ENCODE assay signal across 16 mouse cellular contexts in genomic region chr14:105999801-106000200, GRCm38 (mm10).
DNase-seq lines count a peak whose midpoint lies in the region; ATAC-seq and TF ChIP-seq lines count a peak whose summit lies in the region.
"Had no signal": no experiment of that assay in that cellular context is flagged by ENCODE, and none has a peak within 500 bp of the region (broad histone marks: within the 10 kb centered on the region; RNA-seq: fewer than 3 reads in every experiment).

No protein-coding gene starts in this region.

- no peaks in the 10 kb centered on the region for H3K79me2 ChIP-seq in C2C12 (ENCODE audit: control insufficient read depth, insufficient read depth)

- no peak overlapping the region for H3ac ChIP-seq in C2C12 (ENCODE audit: control insufficient read depth, insufficient read length, low read depth)

- no peaks in the 10 kb centered on the region for H3K79me3 ChIP-seq in C2C12 (ENCODE audit: low read depth)

- 52% methylated on average over 6 of the region's 6 CpGs for WGBS in kidney, embryonic 16.5 days

- no peaks in the 10 kb centered on the region for H3K4me1 ChIP-seq in kidney, embryonic 16.5 days (ENCODE audit: insufficient read depth, low read length)
- H3K4me1 ChIP-seq: embryonic facial prominence, embryonic 15.5 days; limb, embryonic 12.5 days had no signal

- no peaks in the 10 kb centered on the region for H3K36me3 ChIP-seq in C2C12 (ENCODE audit: control insufficient read depth, insufficient read depth)
- no peaks in the 10 kb centered on the region for H3K36me3 ChIP-seq in kidney, embryonic 16.5 days (ENCODE audit: insufficient read depth, low read length)
- H3K36me3 ChIP-seq: embryonic facial prominence, embryonic 15.5 days; limb, embryonic 12.5 days had no signal

- H3K9ac ChIP-seq in kidney, embryonic 16.5 days (replicated peaks; ENCODE audit: low read length), result no peak overlapping the region
- H3K9ac ChIP-seq: embryonic facial prominence, embryonic 15.5 days; hindbrain, embryonic 14.5 days; limb, embryonic 12.5 days had no signal

- DNase-seq in adrenal gland, adult (ENCODE audit: inconsistent age in 2 of 2, low spot score in 1 of 2), result peak; percentile 53 to 82
- DNase-seq in adrenal gland, adult 18-20 months (ENCODE audit: low spot score in 2 of 2), result no peak
- DNase-seq in kidney, adult 11 months, result peak; percentile 4
- no peak for DNase-seq in kidney, postnatal 25 days
- DNase-seq in heart, adult 11 months, result no peak
- no peak for DNase-seq in layer of hippocampus, adult 8-10 months (ENCODE audit: low spot score in 2 of 2)
- DNase-seq: cerebellum, adult 11-12 months; midbrain, embryonic 14.5 days; right cerebral cortex, postnatal 14 days had no signal

- H3K27ac ChIP-seq in kidney, embryonic 16.5 days (ENCODE audit: low read length), result no peak overlapping the region
- H3K27ac ChIP-seq: embryonic facial prominence, embryonic 15.5 days; hindbrain, embryonic 14.5 days; limb, embryonic 12.5 days had no signal

- no peaks in the 10 kb centered on the region for H3K9me3 ChIP-seq in kidney, embryonic 16.5 days (ENCODE audit: low read length)
- H3K9me3 ChIP-seq: embryonic facial prominence, embryonic 15.5 days had no signal

- no peak overlapping the region for H3K4me3 ChIP-seq in C2C12 (ENCODE audit: insufficient read depth, poor library complexity, severe bottlenecking)
- H3K4me3 ChIP-seq in kidney, embryonic 16.5 days (ENCODE audit: low read length), result no peak overlapping the region
- H3K4me3 ChIP-seq: embryonic facial prominence, embryonic 15.5 days; limb, embryonic 12.5 days had no signal

- H3K27me3 ChIP-seq in C2C12 (ENCODE audit: control insufficient read depth, insufficient read depth, insufficient read length), result no peaks in the 10 kb centered on the region
- no peaks in the 10 kb centered on the region for H3K27me3 ChIP-seq in kidney, embryonic 16.5 days (ENCODE audit: insufficient read depth, low read length)
- H3K27me3 ChIP-seq: embryonic facial prominence, embryonic 15.5 days; limb, embryonic 12.5 days had no signal

- no peak overlapping the region for H3K4me2 ChIP-seq in kidney, embryonic 16.5 days (replicated peaks; ENCODE audit: low read depth, low read length)
- H3K4me2 ChIP-seq: embryonic facial prominence, embryonic 15.5 days; hindbrain, embryonic 14.5 days; limb, embryonic 12.5 days had no signal

- no peak for TF ChIP-seq CTCF in C2C12 (IDR thresholded peaks at IDR 0.05; ENCODE audit: control insufficient read depth, insufficient read depth, insufficient read length)

- ATAC-seq in kidney, embryonic 16.5 days (ENCODE audit: low FRiP score, low TSS enrichment), result peak; percentile 82
- ATAC-seq: forebrain, embryonic 14.5 days; intestine, embryonic 16.5 days had no signal

TF ChIP-seq in C2C12, 6 proteins besides CTCF, POLR2A, EP300 and RAD21:
- TF ChIP-seq MYOD1 (IDR thresholded peaks at IDR 0.05; ENCODE audit: control insufficient read depth, insufficient read length, low read depth), result peak; percentile 51
- no peak for TF ChIP-seq CEBPB (IDR thresholded peaks at IDR 0.05; ENCODE audit: low read depth)

Comparison
In these comparisons a context has a peak if more than half of its experiments do, and no peak if none do; other contexts are left out.
1. DNase-seq: peak in adrenal gland, adult (2 of 2) and kidney, adult 11 months (single experiment); none in adrenal gland, adult 18-20 months (0 of 2), kidney, postnatal 25 days (0 of 2), heart, adult 11 months (single experiment) and layer of hippocampus, adult 8-10 months (0 of 2).